Mouse (Mus musculus): ENCODE data around the gene Perm1.
A peak's percentile ranks its signal among the peaks of the same experiment; 100 is the strongest.

Perm1 gene

DNA sequence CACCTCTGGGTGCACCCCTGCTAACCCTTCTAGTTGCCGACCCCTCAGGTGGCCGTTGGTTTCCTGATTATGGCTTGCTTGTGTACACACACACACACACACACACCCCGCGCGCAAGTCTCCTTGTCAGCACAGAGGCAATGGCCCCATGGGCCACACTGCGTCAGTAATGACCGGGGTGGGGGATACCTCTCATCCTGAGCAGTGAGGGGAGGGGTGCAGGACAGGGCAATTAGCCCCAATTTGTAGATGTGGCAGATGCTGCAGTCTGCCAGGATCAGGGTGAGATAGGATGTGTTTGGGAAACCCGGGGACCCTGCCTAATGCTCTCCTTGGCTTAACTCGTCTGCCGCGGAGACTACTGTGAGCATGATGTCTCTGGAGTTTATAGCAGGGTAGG lies 33.9 kb downstream of the Perm1 start:
- no peak for DNase-seq (ENCODE audit: low read depth)

DNA sequence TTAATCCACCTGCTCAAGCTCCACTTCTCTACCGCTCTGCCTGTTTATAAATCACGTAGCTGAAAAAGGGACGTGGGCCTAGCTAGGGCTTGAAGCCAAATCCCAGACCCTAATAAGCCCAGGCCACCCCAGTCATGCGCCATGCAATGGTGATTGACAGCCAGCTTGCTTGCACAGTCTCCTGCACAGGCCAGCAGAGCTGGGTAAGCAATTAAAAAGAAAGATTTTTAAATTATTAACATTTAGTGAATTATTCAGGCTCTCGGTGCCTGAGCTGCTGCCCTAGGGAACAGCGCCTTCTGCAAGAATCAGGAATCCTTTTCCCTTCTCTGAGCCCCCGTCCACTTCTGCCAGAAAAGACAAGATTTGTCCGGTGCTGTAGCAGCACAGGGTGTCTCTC lies 35.4 kb downstream of the Perm1 start:
- DNase-seq (ENCODE audit: low read depth): no peak

DNA sequence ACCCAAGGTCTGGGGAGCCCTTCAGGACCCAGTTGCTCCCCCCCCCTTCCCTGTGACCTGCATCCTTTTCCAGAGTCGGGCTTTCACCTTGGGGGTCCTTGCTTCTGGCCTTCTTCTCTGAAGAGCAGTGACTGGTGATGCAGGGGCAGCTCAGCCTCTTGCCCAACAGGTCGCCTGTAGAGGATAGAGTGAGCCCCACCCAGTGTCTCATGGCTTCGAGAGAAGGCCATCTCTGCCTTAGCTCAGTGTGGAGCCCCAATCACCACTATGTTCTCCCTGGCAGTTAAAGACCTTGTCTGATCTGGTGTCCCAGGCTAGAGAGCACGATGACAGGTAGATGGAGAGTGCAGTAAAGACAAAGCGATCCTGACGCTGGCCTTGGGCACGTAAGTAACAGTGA lies 36.5 kb downstream of the Perm1 start:
- DNase-seq (ENCODE audit: low read depth): no peak

DNA sequence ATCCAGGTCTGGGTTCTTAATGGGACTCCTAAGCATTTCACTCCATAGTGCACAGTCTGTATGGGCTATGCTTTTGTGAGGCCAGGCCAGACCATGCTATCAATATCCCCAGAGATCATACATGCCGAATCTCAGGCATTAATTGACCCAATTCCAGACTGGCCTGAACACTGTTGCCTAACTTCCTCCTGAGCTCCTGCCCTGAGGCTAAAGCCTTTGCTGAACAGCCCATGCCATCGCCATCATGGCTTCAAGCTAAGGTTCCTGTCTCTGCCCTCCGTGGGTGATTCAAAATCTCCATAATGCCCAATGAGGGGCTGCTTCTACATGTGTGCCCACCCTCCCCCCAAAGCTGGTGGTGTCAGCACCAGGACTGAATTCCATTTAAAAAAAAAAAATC lies 37.0 kb downstream of the Perm1 start:
- DNase-seq (ENCODE audit: low read depth): no peak

DNA sequence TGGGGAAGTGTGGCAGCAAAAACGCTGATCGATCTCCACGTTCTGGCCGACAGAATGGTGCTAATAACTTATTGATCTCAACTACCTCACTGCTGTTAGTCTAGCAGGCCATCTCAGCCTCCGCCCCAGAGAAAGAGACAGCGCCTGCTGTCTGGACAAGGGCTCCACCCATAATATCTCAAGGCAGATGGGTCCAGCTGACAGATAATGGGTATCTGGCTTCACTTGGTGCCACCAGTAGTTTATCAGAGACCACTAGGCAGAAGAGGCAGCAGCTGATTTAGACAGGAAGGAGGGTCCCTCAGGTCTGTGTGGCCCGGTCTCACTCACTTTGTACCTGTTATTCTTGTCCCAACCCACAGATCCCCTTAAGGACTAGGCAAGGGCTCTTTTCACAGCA lies 37.4 kb downstream of the Perm1 start:
- no peak for DNase-seq (ENCODE audit: low read depth)

DNA sequence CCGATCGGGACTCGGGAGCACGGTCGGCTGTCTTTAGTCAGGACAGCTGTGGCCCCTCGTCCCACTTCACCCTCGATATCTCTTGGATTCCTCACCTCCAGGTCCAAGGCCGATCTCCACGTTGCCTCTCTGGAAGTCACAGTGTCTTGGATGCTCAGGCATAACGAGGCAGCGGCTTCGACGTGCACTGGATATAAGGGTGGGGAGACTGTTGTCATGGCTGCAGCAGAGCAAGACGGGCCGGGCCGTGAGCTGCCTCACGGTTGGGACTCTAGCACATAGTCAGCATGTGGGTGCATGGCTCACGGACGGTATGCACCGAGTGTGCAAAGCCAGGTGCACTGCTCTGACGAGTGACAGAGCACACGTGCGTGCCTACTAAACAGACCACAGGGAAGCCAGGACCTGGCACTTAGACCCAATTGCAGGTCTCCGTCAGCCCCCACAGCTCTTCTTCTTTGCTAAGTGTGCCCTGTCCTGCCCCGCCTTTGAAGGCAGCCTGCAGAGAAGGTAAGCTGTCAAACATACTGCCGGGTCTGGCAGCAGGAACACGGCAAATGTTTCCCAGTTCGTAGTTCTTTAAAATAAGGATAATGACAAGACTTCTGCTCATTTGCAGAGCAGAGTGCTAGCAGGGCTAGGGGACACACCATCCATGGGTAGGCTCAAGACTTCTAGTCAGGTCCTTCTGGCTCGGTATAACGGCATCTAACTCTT lies 38.9 kb downstream of the Perm1 start:
- peak; percentile 50 for DNase-seq (ENCODE audit: low read depth)

DNA sequence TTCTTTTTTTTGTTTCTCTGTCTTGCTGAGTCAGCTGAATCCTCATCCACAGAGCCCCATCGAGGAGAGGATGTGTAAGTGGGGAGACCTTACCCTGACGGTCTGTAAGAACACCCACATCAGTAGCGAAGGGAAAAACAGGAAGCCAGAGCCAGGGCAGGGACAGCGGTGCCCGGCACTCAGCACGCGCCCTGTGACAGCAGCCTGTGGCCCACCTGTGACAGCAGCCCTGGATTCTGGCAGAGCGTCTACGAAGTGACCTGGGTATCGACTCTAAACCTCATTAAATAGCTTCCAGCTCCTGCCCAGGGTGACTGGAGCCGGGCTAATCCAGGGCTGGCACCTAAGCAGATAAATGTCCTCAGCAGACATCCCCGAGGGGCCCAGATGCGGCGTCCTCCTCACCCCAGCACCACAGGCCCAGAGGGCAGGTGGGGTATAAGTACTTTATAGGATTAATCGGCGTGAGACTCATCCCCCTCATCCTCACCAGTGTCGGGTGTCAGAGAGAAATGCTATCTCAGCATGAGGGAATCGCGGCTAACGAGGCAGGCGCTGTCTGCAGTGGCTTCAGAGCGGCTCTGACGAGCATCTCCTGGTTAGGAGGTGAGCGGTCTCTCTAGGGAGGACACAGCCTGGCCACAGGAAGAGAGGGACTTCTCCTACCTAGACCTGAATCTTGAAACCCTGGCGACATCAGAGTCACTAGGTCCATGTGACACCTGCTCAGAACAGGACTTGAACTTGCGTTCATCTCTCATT lies 39.6 kb downstream of the Perm1 start, which contains the start of gene Samd11:
TSS of gene Samd11 (minus strand) at position 580 of the 762 bp plus-strand sequence.
- peak; percentile 67 for DNase-seq (ENCODE audit: low read depth)
